In the genomic region with DNA sequence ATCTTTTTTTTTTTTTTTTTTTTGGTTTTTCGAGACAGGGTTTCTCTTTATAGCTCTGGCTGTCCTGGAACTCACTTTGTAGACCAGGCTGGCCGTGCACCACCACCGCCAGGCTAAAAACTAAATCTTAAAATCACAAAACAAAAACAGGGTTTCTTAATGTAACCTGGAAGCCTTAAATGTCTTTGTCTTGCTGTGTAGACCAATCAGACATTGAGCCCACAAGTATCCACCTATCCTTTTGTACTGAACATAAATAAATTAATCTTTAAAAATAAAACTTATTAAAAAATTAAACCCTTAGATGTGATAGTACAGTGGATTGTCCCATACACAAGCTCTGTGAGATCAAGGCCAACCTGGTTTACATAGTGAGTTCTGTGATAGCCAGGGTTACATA, we compare ENCODE assay signal across 22 mouse cellular contexts. TPM values are rescaled to one million over a fixed set of nuclear protein-coding genes. Genes with fewer than 3 reads are reported as not detected.
"Had no signal": no experiment of that assay in that cellular context is flagged by ENCODE, and none has a peak within 500 bp of the region (broad histone marks: within the 10 kb centered on the region; RNA-seq: fewer than 3 reads in every experiment).

No protein-coding gene starts in this region.

- H3K9me3 ChIP-seq: midbrain, embryonic 10.5 days; midbrain, embryonic 12.5 days; neural tube, embryonic 13.5 days; neural tube, embryonic 15.5 days; stomach, embryonic 15.5 days had no signal

- H3K27me3 ChIP-seq: midbrain, embryonic 12.5 days; neural tube, embryonic 13.5 days; neural tube, embryonic 15.5 days; stomach, embryonic 15.5 days had no signal

- DNase-seq: lung, adult 18-20 months; lung, embryonic 14.5 days; lung, postnatal 10 days; lung, postnatal 4 days; midbrain, embryonic 14.5 days; retina, postnatal 1 day; right cerebral cortex, adult 18-20 months; right cerebral cortex, postnatal 25 days; thymus, postnatal 14 days; thymus, postnatal 4 days had no signal

- H3K27ac ChIP-seq: midbrain, embryonic 10.5 days; midbrain, embryonic 12.5 days; neural tube, embryonic 13.5 days; neural tube, embryonic 15.5 days; stomach, embryonic 15.5 days; stomach, postnatal 0 days had no signal

- H3K9ac ChIP-seq: lung, embryonic 14.5 days; midbrain, embryonic 12.5 days; neural tube, embryonic 13.5 days; neural tube, embryonic 15.5 days; stomach, embryonic 15.5 days had no signal

- H3K36me3 ChIP-seq: midbrain, embryonic 10.5 days; neural tube, embryonic 13.5 days; neural tube, embryonic 15.5 days; stomach, embryonic 15.5 days had no signal

- H3K4me3 ChIP-seq: midbrain, embryonic 10.5 days; midbrain, embryonic 12.5 days; myocyte; neural tube, embryonic 13.5 days; neural tube, embryonic 15.5 days; stomach, embryonic 15.5 days had no signal

RNA-seq across cellular contexts. Expression of a gene that starts 23.2 kb away (rescaled TPM):
- total RNA-seq: megakaryocyte, adult 5-6 weeks; megakaryocyte-erythroid progenitor cell, adult 5-6 weeks had no signal
- polyA plus RNA-seq: liver, embryonic 16.5 days; lung, embryonic 14.5 days; lung, embryonic 16.5 days; midbrain, embryonic 10.5 days; midbrain, embryonic 12.5 days; midbrain, embryonic 14.5 days; neural tube, embryonic 11.5 days; neural tube, embryonic 13.5 days; stomach, postnatal 0 days had no signal
